ENCODE assay signal across 8 mouse cellular contexts in the genomic region with DNA sequence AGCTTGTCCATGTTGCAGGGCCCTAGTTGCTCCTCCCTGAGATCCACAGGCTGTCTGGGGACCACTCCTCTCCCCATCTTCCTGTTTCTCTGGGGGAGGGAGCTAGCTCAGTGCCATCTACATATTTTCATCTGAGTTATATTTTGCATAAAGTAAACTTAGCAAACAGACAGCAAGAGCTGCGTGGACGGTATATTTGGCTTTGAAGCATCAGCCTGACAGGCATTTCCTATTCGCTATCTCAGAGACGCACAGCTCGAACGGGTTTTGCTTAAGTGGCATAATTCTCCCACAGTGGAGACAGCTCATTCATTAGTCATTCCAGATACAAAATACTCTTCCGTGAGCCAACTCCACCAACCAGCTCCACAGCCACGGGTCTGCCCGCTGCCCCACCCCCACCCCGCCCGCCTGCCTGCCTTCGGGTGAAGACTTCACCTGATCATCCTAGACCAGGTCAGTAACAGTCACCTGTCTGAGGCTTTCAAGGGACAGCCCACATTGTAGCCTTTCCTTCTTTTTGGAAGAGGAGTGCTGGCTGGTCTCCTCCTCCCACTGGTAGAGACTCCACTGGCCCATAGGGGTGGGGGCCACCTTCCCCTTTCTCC.
A peak's percentile ranks its signal among the peaks of the same experiment; 100 is the strongest.
DNase-seq lines count a peak whose midpoint lies in the region; ATAC-seq and TF ChIP-seq lines count a peak whose summit lies in the region.
"Had no signal": no experiment of that assay in that cellular context is flagged by ENCODE, and none has a peak within 500 bp of the region (broad histone marks: within the 10 kb centered on the region; RNA-seq: fewer than 3 reads in every experiment).

No protein-coding gene starts in this region.

- H3K9me3 ChIP-seq in lung, embryonic 14.5 days (ENCODE audit: low read depth, low read length): no peaks in the 10 kb centered on the region
- H3K9me3 ChIP-seq in intestine, postnatal 0 days (ENCODE audit: control insufficient read depth): no peaks in the 10 kb centered on the region
- H3K9me3 ChIP-seq: limb, embryonic 15.5 days had no signal

- no peaks in the 10 kb centered on the region for H3K27me3 ChIP-seq in lung, embryonic 14.5 days (ENCODE audit: insufficient read depth, low read length)
- H3K27me3 ChIP-seq in intestine, postnatal 0 days (replicated peaks; ENCODE audit: control insufficient read depth, insufficient read depth, low read length): no peaks in the 10 kb centered on the region
- H3K27me3 ChIP-seq: limb, embryonic 15.5 days had no signal

- no peaks in the 10 kb centered on the region for H3K36me3 ChIP-seq in lung, embryonic 14.5 days (ENCODE audit: insufficient read depth)
- no peaks in the 10 kb centered on the region for H3K36me3 ChIP-seq in intestine, postnatal 0 days (ENCODE audit: control insufficient read depth, insufficient read depth)
- H3K36me3 ChIP-seq: limb, embryonic 15.5 days had no signal

- peak; percentile 24; the same call in 1 of the 2 replicates for ATAC-seq in lung, embryonic 14.5 days (ENCODE audit: insufficient read depth)
- ATAC-seq in intestine, postnatal 0 days: no peak

- no peak for TF ChIP-seq POLR2A in lung, adult 2 months (IDR thresholded peaks at IDR 0.05; ENCODE audit: borderline replicate concordance, extremely low read depth, low read depth, low read length)
- TF ChIP-seq POLR2A in bone marrow, adult 2 months (IDR thresholded peaks at IDR 0.05; ENCODE audit: borderline replicate concordance, control insufficient read depth, low read depth, low read length): no peak

- DNase-seq in lung, embryonic 14.5 days: peak; percentile 42
- no peak for DNase-seq in lung, adult 2 months
- peak; percentile 33 to 40 for DNase-seq in frontal cortex, postnatal 14 days (ENCODE audit: low spot score in 2 of 2)
- peak; percentile 70 to 86 for DNase-seq in right cerebral cortex, postnatal 10 days (ENCODE audit: low spot score in 2 of 2)
- no peak for DNase-seq in gastrocnemius, postnatal 25 days

- H3K4me2 ChIP-seq in lung, embryonic 14.5 days: no peak overlapping the region
- H3K4me2 ChIP-seq in intestine, postnatal 0 days (replicated peaks; ENCODE audit: low read depth): no peak overlapping the region
- H3K4me2 ChIP-seq: limb, embryonic 15.5 days had no signal

- 31% methylated on average over 12 of the region's 12 CpGs for WGBS in lung, embryonic 14.5 days
- 41% methylated on average over 12 of the region's 12 CpGs for WGBS in lung, adult 2 months
- 26% methylated on average over 12 of the region's 12 CpGs for WGBS in bone marrow, adult 2 months
- 39% methylated on average over 12 of the region's 12 CpGs for WGBS in intestine, postnatal 0 days

- no peak overlapping the region for H3K27ac ChIP-seq in lung, embryonic 14.5 days (ENCODE audit: low read depth)
- H3K27ac ChIP-seq in bone marrow, adult 2 months (ENCODE audit: control insufficient read depth, insufficient read depth, low read depth, low read length, poor library complexity): peak overlapping the region; percentile 83
- no peak overlapping the region for H3K27ac ChIP-seq in intestine, postnatal 0 days (ENCODE audit: low read depth, low read length)
- H3K27ac ChIP-seq: limb, embryonic 15.5 days had no signal

- peaks cover 10% of the 10 kb centered on the region; the same call in 1 of the 2 replicates for H3K4me1 ChIP-seq in lung, embryonic 14.5 days (ENCODE audit: insufficient read depth)
- no peaks in the 10 kb centered on the region for H3K4me1 ChIP-seq in lung, adult 2 months (ENCODE audit: control insufficient read depth, insufficient read depth, low read length)
- H3K4me1 ChIP-seq in bone marrow, adult 2 months (ENCODE audit: control insufficient read depth, insufficient read depth, low read length): peaks cover 1% of the 10 kb centered on the region; the same call in 1 of the 2 replicates
- H3K4me1 ChIP-seq in intestine, postnatal 0 days (replicated peaks; ENCODE audit: control insufficient read depth, insufficient read depth, low read length): no peaks in the 10 kb centered on the region

- no peak for TF ChIP-seq CTCF in lung, embryonic 14.5 days (IDR thresholded peaks at IDR 0.05; ENCODE audit: low read depth)
- TF ChIP-seq CTCF in lung, adult 2 months (IDR thresholded peaks at IDR 0.05; ENCODE audit: insufficient read depth, low read length): no peak
- no peak for TF ChIP-seq CTCF in bone marrow, adult 2 months (IDR thresholded peaks at IDR 0.05; ENCODE audit: control insufficient read depth, insufficient read depth, low read length)
- no peak for TF ChIP-seq CTCF in intestine, postnatal 0 days (IDR thresholded peaks at IDR 0.05; ENCODE audit: low read depth)

- no peak overlapping the region for H3K9ac ChIP-seq in lung, embryonic 14.5 days
- no peak overlapping the region for H3K9ac ChIP-seq in intestine, postnatal 0 days (ENCODE audit: low read depth, low read length)
- H3K9ac ChIP-seq: limb, embryonic 15.5 days had no signal

- no peak overlapping the region for H3K4me3 ChIP-seq in lung, embryonic 14.5 days (ENCODE audit: low read depth, low read length)
- no peak overlapping the region for H3K4me3 ChIP-seq in lung, adult 2 months (replicated peaks; ENCODE audit: extremely low read depth, low read depth, low read length)
- H3K4me3 ChIP-seq in bone marrow, adult 2 months (replicated peaks; ENCODE audit: control insufficient read depth, low read depth, low read length): peak overlapping the region; percentile 26
- H3K4me3 ChIP-seq in intestine, postnatal 0 days (ENCODE audit: low read depth, low read length): no peak overlapping the region
- H3K4me3 ChIP-seq: limb, embryonic 15.5 days had no signal

Comparison
In these comparisons a context has a peak if more than half of its experiments do, and no peak if none do; other contexts are left out.
1. DNase-seq: peak in lung, embryonic 14.5 days (single experiment), frontal cortex, postnatal 14 days (2 of 2) and right cerebral cortex, postnatal 10 days (2 of 2); none in lung, adult 2 months (single experiment) and gastrocnemius, postnatal 25 days (single experiment).